Mouse (Mus musculus) megakaryocyte progenitor cell, adult 5-6 weeks (primary cell): ENCODE measurements at regions not wholly inside any gene's neighbourhood (a gene's known extent, or its start where the extent isn't known, plus 50 kb on each side); places are given as distances from the start of the nearest gene placed in this dataset.

Source experiments
- ATAC-seq: replicated peaks from 2 replicates; pipeline ENCODE4 v1.8.0; 2016; ENCODE audit warnings: mild to moderate bottlenecking, moderate TSS enrichment, inconsistent platforms; ENCODE audit not compliant: poor library complexity

GRCm38 (mm10) chr19:35263101-35263500, 340.9 kb downstream of the Kif20b start:
- ATAC-seq = no peak

- ATAC-seq = no peak
Measured at GRCm38 (mm10) chr19:35278395-35278794, 356.2 kb downstream of the Kif20b start.

GRCm38 (mm10) chr19:35282775-35283447, 360.8 kb downstream of the Kif20b start:
- ATAC-seq = no peak

GRCm38 (mm10) chr19:35298846-35299245, 376.7 kb downstream of the Kif20b start:
- ATAC-seq = no peak

GRCm38 (mm10) chr19:35302723-35303270, 380.6 kb downstream of the Kif20b start:
- ATAC-seq = no peak
